Mouse (Mus musculus): Measurements from ENCODE around the gene Slc25a44. TPM values are rescaled to one million over a fixed set of nuclear protein-coding genes. Genes with fewer than 3 reads are reported as not detected.

Gene Slc25a44
- polyA plus RNA-seq, 1 experiment from 2014 or later, result 33.2 TPM

Small RNA genes lying within 50 kb of the gene (microRNA-seq; reads per million reads assigned to microRNA genes)
- not detected for gene Mir7011

Other genes with a start within 250 kb of the Slc25a44 start
- gene Rhbg, start 170.4 kb downstream of the Slc25a44 start, polyA plus RNA-seq (2015; fragmentation: Nextera tagmentation; extraction: Ambion mirVana), result 0.10 and 0.14 TPM in 2 replicates
- gene Gm38392, start 137.9 kb downstream of the Slc25a44 start, polyA plus RNA-seq (2015; fragmentation: Nextera tagmentation; extraction: Ambion mirVana), result 0.23 TPM in 1 of 2 replicates, not detected in the other
- 9.2 and 9.6 TPM in 2 replicates for gene Tsacc, start 128.1 kb downstream of the Slc25a44 start, polyA plus RNA-seq (2015; fragmentation: Nextera tagmentation; extraction: Ambion mirVana)
- 523 and 531 TPM in 2 replicates for gene Cct3, start 128.0 kb downstream of the Slc25a44 start, polyA plus RNA-seq (2015; fragmentation: Nextera tagmentation; extraction: Ambion mirVana)
- 103 and 105 TPM in 2 replicates for gene Glmp, start 100.1 kb downstream of the Slc25a44 start, polyA plus RNA-seq (2015; fragmentation: Nextera tagmentation; extraction: Ambion mirVana)
- 1.7 and 2.0 TPM in 2 replicates for gene Tmem79, start 89.0 kb downstream of the Slc25a44 start, polyA plus RNA-seq (2015; fragmentation: Nextera tagmentation; extraction: Ambion mirVana)
- gene Smg5, start 88.9 kb downstream of the Slc25a44 start, polyA plus RNA-seq (2015; fragmentation: Nextera tagmentation; extraction: Ambion mirVana), result 59.8 and 65.1 TPM in 2 replicates
- 0.94 and 1.0 TPM in 2 replicates for gene Paqr6, start 60.6 kb downstream of the Slc25a44 start, polyA plus RNA-seq (2015; fragmentation: Nextera tagmentation; extraction: Ambion mirVana)
- 0.27 TPM in 1 of 2 replicates, not detected in the other for gene Bglap3, start 52.4 kb downstream of the Slc25a44 start, polyA plus RNA-seq (2015; fragmentation: Nextera tagmentation; extraction: Ambion mirVana)
- not detected in 2 replicates for gene Bglap2, start 46.4 kb downstream of the Slc25a44 start, polyA plus RNA-seq (2015; fragmentation: Nextera tagmentation; extraction: Ambion mirVana)
- not detected in 2 replicates for gene Bglap, start 40.7 kb downstream of the Slc25a44 start, polyA plus RNA-seq (2015; fragmentation: Nextera tagmentation; extraction: Ambion mirVana)
- gene Pmf1, start 14.8 kb downstream of the Slc25a44 start, polyA plus RNA-seq (2015; fragmentation: Nextera tagmentation; extraction: Ambion mirVana), result 55.1 and 64.8 TPM in 2 replicates
- gene Sema4a, start 36.0 kb upstream of the Slc25a44 start, polyA plus RNA-seq (2015; fragmentation: Nextera tagmentation; extraction: Ambion mirVana), result 16.3 and 17.7 TPM in 2 replicates
- 23.4 and 27.5 TPM in 2 replicates for gene Lmna, start 84.8 kb upstream of the Slc25a44 start, polyA plus RNA-seq (2015; fragmentation: Nextera tagmentation; extraction: Ambion mirVana)
- 50.6 and 55.6 TPM in 2 replicates for gene Mex3a, start 107.3 kb upstream of the Slc25a44 start, polyA plus RNA-seq (2015; fragmentation: Nextera tagmentation; extraction: Ambion mirVana)
- gene Rab25, start 123.2 kb upstream of the Slc25a44 start, polyA plus RNA-seq (2015; fragmentation: Nextera tagmentation; extraction: Ambion mirVana), result 0.15 and 0.28 TPM in 2 replicates
- gene Lamtor2, start 127.9 kb upstream of the Slc25a44 start, polyA plus RNA-seq (2015; fragmentation: Nextera tagmentation; extraction: Ambion mirVana), result 169 and 187 TPM in 2 replicates
- 45.8 and 47.6 TPM in 2 replicates for gene Ubqln4, start 128.6 kb upstream of the Slc25a44 start, polyA plus RNA-seq (2015; fragmentation: Nextera tagmentation; extraction: Ambion mirVana)
- 133 and 134 TPM in 2 replicates for gene Ssr2, start 150.7 kb upstream of the Slc25a44 start, polyA plus RNA-seq (2015; fragmentation: Nextera tagmentation; extraction: Ambion mirVana)
- gene Arhgef2, start 180.8 kb upstream of the Slc25a44 start, polyA plus RNA-seq (2015; fragmentation: Nextera tagmentation; extraction: Ambion mirVana), result 192 and 193 TPM in 2 replicates
- not detected in 2 replicates for gene Rxfp4, start 228.0 kb upstream of the Slc25a44 start, polyA plus RNA-seq (2015; fragmentation: Nextera tagmentation; extraction: Ambion mirVana)

All from forebrain, embryonic 15.5 days (tissue).